ENCODE assay signal across 3 mouse cellular contexts in the genomic region with DNA sequence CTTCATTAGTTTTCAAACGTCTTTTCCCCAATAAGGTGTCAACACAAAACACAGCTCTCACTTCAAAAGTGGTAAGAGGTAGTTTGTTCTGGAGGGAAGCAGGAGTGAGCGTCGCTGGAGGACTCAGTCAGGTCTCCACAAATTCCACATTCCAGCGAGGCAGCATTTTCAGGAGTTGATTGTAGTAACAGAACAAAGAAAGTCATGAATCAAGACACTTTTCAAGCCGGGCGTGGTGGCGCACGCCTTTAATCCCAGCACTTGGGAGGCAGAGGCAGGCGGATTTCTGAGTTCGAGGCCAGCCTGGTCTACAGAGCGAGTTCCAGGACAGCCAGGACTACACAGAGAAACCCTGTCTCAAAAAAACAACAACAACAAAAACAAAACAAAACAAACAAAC. TPM values are rescaled to one million over a fixed set of nuclear protein-coding genes. Genes with fewer than 3 reads are reported as not detected.
"Had no signal": no experiment of that assay in that cellular context is flagged by ENCODE, and none has a peak within 500 bp of the region (broad histone marks: within the 10 kb centered on the region; RNA-seq: fewer than 3 reads in every experiment).

No protein-coding gene starts in this region.

RNA-seq across cellular contexts. Expression of gene Vwa3b, which starts 19.9 kb away (rescaled TPM):
- polyA plus RNA-seq: erythroblast, embryonic 14.5 days; forebrain, embryonic 11.5 days; heart, embryonic 11.5 days had no signal
